Mouse (Mus musculus): Measurements from ENCODE around the gene Zfp358. TPM values are rescaled to one million over a fixed set of nuclear protein-coding genes. Genes with fewer than 3 reads are reported as not detected.

Gene Zfp358
- polyA plus RNA-seq, 1 experiment from 2014 or later: 8.9 TPM

- Histone ChIP-seq H3K36me3 (ENCODE audit: control insufficient read depth, insufficient read depth, low read length) (peaks cover 12% of the 10 kb centered on the region; the same call in 1 of the 2 replicates), H3K4me2 (peak overlapping the region; percentile 99), H3K9ac (ENCODE audit: low read depth, low read length) (peak overlapping the region; percentile 73), H3K27ac (ENCODE audit: low read depth, low read length) (peak overlapping the region; percentile 67), H3K27me3 (replicated peaks; ENCODE audit: control insufficient read depth, insufficient read depth, low read length) (no peaks in the 10 kb centered on the region), H3K9me3 (ENCODE audit: control insufficient read depth, low read length) (no peaks in the 10 kb centered on the region), H3K4me1 (replicated peaks; ENCODE audit: control insufficient read depth, insufficient read depth, low read length) (peaks cover 9% of the 10 kb centered on the region), H3K4me3 (ENCODE audit: low read depth, low read length) (peak overlapping the region; percentile 82)
- DNase-seq (ENCODE audit: low spot score) (no peak), ATAC-seq (replicated peaks; ENCODE audit: low FRiP score) (no peak)
- 39% methylated on average over 13 of the region's 13 CpGs for WGBS
Measured at GRCm38 (mm10) chr8:3514681-3515247, 21.8 kb downstream of the Zfp358 start.

DNA sequence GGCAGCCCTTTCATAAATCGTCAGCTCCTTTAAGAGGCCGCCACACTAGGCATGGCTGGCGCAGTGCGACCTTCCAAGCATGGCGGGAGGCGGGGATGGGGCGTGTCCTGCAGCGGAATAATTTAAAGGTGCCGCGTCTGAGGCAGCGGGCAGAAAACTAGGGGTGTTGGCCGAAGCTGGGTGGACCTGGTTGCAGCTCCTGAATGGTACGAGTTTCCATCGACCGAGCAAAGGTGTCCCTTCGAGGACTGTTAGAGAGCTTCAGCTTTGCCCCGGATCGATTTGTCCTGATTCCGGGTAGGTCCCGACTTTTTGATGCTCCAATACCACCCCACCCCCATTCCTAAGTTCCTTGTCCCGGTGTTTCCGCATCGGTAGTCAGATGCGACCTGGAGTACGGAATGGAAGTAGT lies 22.3 kb downstream of the Zfp358 start, which contains the start of gene Pnpla6:
Pnpla6 (plus strand) TSS at position 125 of the 412 bp plus-strand sequence.
- H3K4me2 ChIP-seq: peak within 1 kb of the TSS; percentile 99
- no peaks in the 10 kb centered on the region for H3K9me3 ChIP-seq (ENCODE audit: control insufficient read depth, low read length)
- H3K27me3 ChIP-seq (replicated peaks; ENCODE audit: control insufficient read depth, insufficient read depth, low read length): no peaks in the 10 kb centered on the region
- peak within 1 kb of the TSS; percentile 82 for H3K4me3 ChIP-seq (ENCODE audit: low read depth, low read length)
- H3K36me3 ChIP-seq (ENCODE audit: control insufficient read depth, insufficient read depth, low read length): peaks cover 9% of the 10 kb centered on the region; the same call in 1 of the 2 replicates
- under 1% methylated on average over 25 of the region's 25 CpGs for WGBS
- H3K4me1 ChIP-seq (replicated peaks; ENCODE audit: control insufficient read depth, insufficient read depth, low read length): peaks cover 11% of the 10 kb centered on the region
- peak; percentile 65 for ATAC-seq (replicated peaks; ENCODE audit: low FRiP score)
- H3K9ac ChIP-seq (ENCODE audit: low read depth, low read length): peak within 1 kb of the TSS; percentile 73
- H3K27ac ChIP-seq (ENCODE audit: low read depth, low read length): peak within 1 kb of the TSS; percentile 67
- peak; percentile 86 for DNase-seq (ENCODE audit: low spot score)

GRCm38 (mm10) chr8:3515771-3516417 lies 23.0 kb downstream of the Zfp358 start:
- peaks cover 11% of the 10 kb centered on the region for H3K4me1 ChIP-seq (replicated peaks; ENCODE audit: control insufficient read depth, insufficient read depth, low read length)
- H3K9ac ChIP-seq (ENCODE audit: low read depth, low read length): peak overlapping the region; percentile 73
- ATAC-seq (replicated peaks; ENCODE audit: low FRiP score): peak; percentile 32
- H3K4me3 ChIP-seq (ENCODE audit: low read depth, low read length): peak overlapping the region; percentile 82
- no peaks in the 10 kb centered on the region for H3K27me3 ChIP-seq (replicated peaks; ENCODE audit: control insufficient read depth, insufficient read depth, low read length)
- DNase-seq (ENCODE audit: low spot score): peak; percentile 67
- peak overlapping the region; percentile 99 for H3K4me2 ChIP-seq
- H3K27ac ChIP-seq (ENCODE audit: low read depth, low read length): peak overlapping the region; percentile 67
- no peaks in the 10 kb centered on the region for H3K9me3 ChIP-seq (ENCODE audit: control insufficient read depth, low read length)
- H3K36me3 ChIP-seq (ENCODE audit: control insufficient read depth, insufficient read depth, low read length): peaks cover 7% of the 10 kb centered on the region; the same call in 1 of the 2 replicates
- under 1% methylated on average over 25 of the region's 25 CpGs for WGBS

GRCm38 (mm10) chr8:3516450-3517116 lies 23.6 kb downstream of the Zfp358 start:
- peaks cover 7% of the 10 kb centered on the region; the same call in 1 of the 2 replicates for H3K36me3 ChIP-seq (ENCODE audit: control insufficient read depth, insufficient read depth, low read length)
- peak; percentile 89 for DNase-seq (ENCODE audit: low spot score)
- H3K4me3 ChIP-seq (ENCODE audit: low read depth, low read length): peak overlapping the region; percentile 82
- peak; percentile 87 for ATAC-seq (replicated peaks; ENCODE audit: low FRiP score)
- H3K4me1 ChIP-seq (replicated peaks; ENCODE audit: control insufficient read depth, insufficient read depth, low read length): peaks cover 12% of the 10 kb centered on the region
- WGBS: 1% methylated on average over 36 of the region's 36 CpGs
- H3K27ac ChIP-seq (ENCODE audit: low read depth, low read length): peak overlapping the region; percentile 67
- H3K9ac ChIP-seq (ENCODE audit: low read depth, low read length): peak overlapping the region; percentile 73
- H3K4me2 ChIP-seq: peak overlapping the region; percentile 99
- no peaks in the 10 kb centered on the region for H3K27me3 ChIP-seq (replicated peaks; ENCODE audit: control insufficient read depth, insufficient read depth, low read length)
- H3K9me3 ChIP-seq (ENCODE audit: control insufficient read depth, low read length): no peaks in the 10 kb centered on the region

GRCm38 (mm10) chr8:3517117-3517495 lies 24.2 kb downstream of the Zfp358 start:
- H3K4me2 ChIP-seq: peak overlapping the region; percentile 99
- no peaks in the 10 kb centered on the region for H3K27me3 ChIP-seq (replicated peaks; ENCODE audit: control insufficient read depth, insufficient read depth, low read length)
- H3K9me3 ChIP-seq (ENCODE audit: control insufficient read depth, low read length): no peaks in the 10 kb centered on the region
- DNase-seq (ENCODE audit: low spot score): peak; percentile 47
- H3K27ac ChIP-seq (ENCODE audit: low read depth, low read length): peak overlapping the region; percentile 67
- 4% methylated on average over 16 of the region's 16 CpGs for WGBS
- peaks cover 17% of the 10 kb centered on the region for H3K4me1 ChIP-seq (replicated peaks; ENCODE audit: control insufficient read depth, insufficient read depth, low read length)
- peak overlapping the region; percentile 73 for H3K9ac ChIP-seq (ENCODE audit: low read depth, low read length)
- no peak for ATAC-seq (replicated peaks; ENCODE audit: low FRiP score)
- H3K36me3 ChIP-seq (ENCODE audit: control insufficient read depth, insufficient read depth, low read length): peaks cover 11% of the 10 kb centered on the region; the same call in 1 of the 2 replicates
- peak overlapping the region; percentile 82 for H3K4me3 ChIP-seq (ENCODE audit: low read depth, low read length)

GRCm38 (mm10) chr8:3522007-3522697 lies 29.2 kb downstream of the Zfp358 start:
- DNase-seq (ENCODE audit: low spot score) (no peak), ATAC-seq (replicated peaks; ENCODE audit: low FRiP score) (peak; percentile 97)
- Histone ChIP-seq H3K9me3 (ENCODE audit: control insufficient read depth, low read length) (no peaks in the 10 kb centered on the region), H3K4me2 (peak overlapping the region; percentile 43), H3K4me3 (ENCODE audit: low read depth, low read length) (no peak overlapping the region), H3K27me3 (replicated peaks; ENCODE audit: control insufficient read depth, insufficient read depth, low read length) (no peaks in the 10 kb centered on the region), H3K9ac (ENCODE audit: low read depth, low read length) (no peak overlapping the region), H3K27ac (ENCODE audit: low read depth, low read length) (peak overlapping the region; percentile 55), H3K36me3 (ENCODE audit: control insufficient read depth, insufficient read depth, low read length) (peaks cover 17% of the 10 kb centered on the region; the same call in 1 of the 2 replicates), H3K4me1 (replicated peaks; ENCODE audit: control insufficient read depth, insufficient read depth, low read length) (peaks cover 18% of the 10 kb centered on the region)
- WGBS: 70% methylated on average over 13 of the region's 13 CpGs

GRCm38 (mm10) chr8:3530816-3531215 lies 37.9 kb downstream of the Zfp358 start:
- ATAC-seq (replicated peaks; ENCODE audit: low FRiP score): no peak
- Histone ChIP-seq H3K4me2 (no peak overlapping the region), H3K36me3 (ENCODE audit: control insufficient read depth, insufficient read depth, low read length) (peaks cover 17% of the 10 kb centered on the region; the same call in 1 of the 2 replicates), H3K27me3 (replicated peaks; ENCODE audit: control insufficient read depth, insufficient read depth, low read length) (no peaks in the 10 kb centered on the region), H3K9me3 (ENCODE audit: control insufficient read depth, low read length) (no peaks in the 10 kb centered on the region), H3K9ac (ENCODE audit: low read depth, low read length) (no peak overlapping the region), H3K4me1 (replicated peaks; ENCODE audit: control insufficient read depth, insufficient read depth, low read length) (no peaks in the 10 kb centered on the region), H3K27ac (ENCODE audit: low read depth, low read length) (no peak overlapping the region), H3K4me3 (ENCODE audit: low read depth, low read length) (no peak overlapping the region)
- DNase-seq (ENCODE audit: low spot score): no peak
- WGBS: 79% methylated on average over 5 of the region's 5 CpGs

- Histone ChIP-seq H3K4me3 (ENCODE audit: low read depth, low read length) (no peak overlapping the region), H3K27me3 (replicated peaks; ENCODE audit: control insufficient read depth, insufficient read depth, low read length) (no peaks in the 10 kb centered on the region), H3K27ac (ENCODE audit: low read depth, low read length) (no peak overlapping the region), H3K36me3 (ENCODE audit: control insufficient read depth, insufficient read depth, low read length) (peaks cover 12% of the 10 kb centered on the region; the same call in 1 of the 2 replicates), H3K4me1 (replicated peaks; ENCODE audit: control insufficient read depth, insufficient read depth, low read length) (peaks cover 4% of the 10 kb centered on the region; the same call in 1 of the 2 replicates), H3K9me3 (ENCODE audit: control insufficient read depth, low read length) (no peaks in the 10 kb centered on the region), H3K4me2 (no peak overlapping the region), H3K9ac (ENCODE audit: low read depth, low read length) (no peak overlapping the region)
- ATAC-seq (replicated peaks; ENCODE audit: low FRiP score): no peak
- DNase-seq (ENCODE audit: low spot score): no peak
- WGBS: 94% methylated on average over 18 of the region's 18 CpGs
Measured at GRCm38 (mm10) chr8:3531936-3532335, 39.0 kb downstream of the Zfp358 start.

Measured in liver, embryonic 11.5 days (tissue).